Mouse (Mus musculus) lung, adult 2 months (tissue): ENCODE measurements around the gene Duox2.

Experiments
- CTCF ChIP-seq: fragments of 200-500 bp; IDR thresholded peaks from 2 replicates; pipeline ENCODE4 v1.5.1; 2011; ENCODE audit warnings: mild to moderate bottlenecking, low read length, control low read depth; ENCODE audit not compliant: insufficient read depth
- POLR2A ChIP-seq: fragments of 200-500 bp; IDR thresholded peaks from 2 replicates; pipeline ENCODE4 v1.6.1; 2011; ENCODE audit warnings: low read depth, mild to moderate bottlenecking, control low read depth, low read length, borderline replicate concordance; ENCODE audit errors: extremely low read depth

DNA sequence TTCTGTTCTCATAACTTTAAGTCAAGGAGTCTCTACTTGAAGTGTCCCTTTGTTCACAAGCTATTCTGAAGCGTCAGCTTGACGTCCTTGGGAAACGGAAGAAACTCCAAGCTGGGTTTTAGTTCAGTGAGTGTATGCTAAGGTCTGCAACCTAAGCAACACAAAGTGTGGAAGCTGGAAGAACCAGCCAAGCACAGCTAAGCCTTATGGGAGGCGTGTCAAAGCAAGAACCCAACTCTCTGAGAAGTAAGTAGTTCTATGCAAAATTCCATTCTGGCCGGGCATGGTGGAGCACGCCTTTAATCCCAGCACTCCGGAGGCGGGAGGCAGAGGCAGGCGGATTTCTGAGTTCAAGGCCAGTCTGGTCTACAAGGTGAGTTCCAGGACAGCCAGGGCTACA, 66.6 kb downstream of the Duox2 start:
- TF ChIP-seq CTCF (no peak), POLR2A (no peak)
